Mouse (Mus musculus): ENCODE measurements at regions not wholly inside any gene's neighbourhood (a gene's known extent, or its start where the extent isn't known, plus 50 kb on each side); places are given as distances from the start of the nearest gene placed in this dataset.

GRCm38 (mm10) chr10:19104671-19105203, 89.3 kb upstream of the Tnfaip3 start:
- Histone ChIP-seq H3K9ac (replicated peaks; ENCODE audit: low read depth, low read length) (no peak overlapping the region), H3K4me3 (ENCODE audit: low read depth, low read length) (no peak overlapping the region), H3K4me1 (ENCODE audit: control insufficient read depth, insufficient read depth) (no peaks in the 10 kb centered on the region), H3K9me3 (replicated peaks; ENCODE audit: control insufficient read depth, low read length) (no peaks in the 10 kb centered on the region), H3K27ac (ENCODE audit: low read depth) (no peak overlapping the region), H3K27me3 (ENCODE audit: control insufficient read depth, insufficient read depth, low read length) (no peaks in the 10 kb centered on the region), H3K4me2 (ENCODE audit: low read depth, low read length) (no peak overlapping the region), H3K36me3 (replicated peaks; ENCODE audit: control insufficient read depth, insufficient read depth, low read length) (no peaks in the 10 kb centered on the region)
- WGBS = 70% methylated on average over 5 of the region's 5 CpGs
- no peak for TF ChIP-seq EP300 (IDR thresholded peaks at IDR 0.05; ENCODE audit: low read depth)
- TF ChIP-seq CTCF (IDR thresholded peaks at IDR 0.05; ENCODE audit: low read depth) = no peak
- no peak for DNase-seq (ENCODE audit: low spot score)
- ATAC-seq (ENCODE audit: insufficient read depth, low read depth) = no peak

GRCm38 (mm10) chr10:19099369-19100285, 84.2 kb upstream of the Tnfaip3 start:
- 79% methylated on average over 10 of the region's 10 CpGs for WGBS
- no peak for ATAC-seq (ENCODE audit: insufficient read depth, low read depth)
- H3K4me1 ChIP-seq (ENCODE audit: control insufficient read depth, insufficient read depth) = no peaks in the 10 kb centered on the region
- no peaks in the 10 kb centered on the region for H3K9me3 ChIP-seq (replicated peaks; ENCODE audit: control insufficient read depth, low read length)
- TF ChIP-seq CTCF (IDR thresholded peaks at IDR 0.05; ENCODE audit: low read depth) (no peak), EP300 (IDR thresholded peaks at IDR 0.05; ENCODE audit: low read depth) (no peak)
- H3K27me3 ChIP-seq (ENCODE audit: control insufficient read depth, insufficient read depth, low read length) = no peaks in the 10 kb centered on the region
- no peak overlapping the region for H3K27ac ChIP-seq (ENCODE audit: low read depth)
- no peaks in the 10 kb centered on the region for H3K36me3 ChIP-seq (replicated peaks; ENCODE audit: control insufficient read depth, insufficient read depth, low read length)
- no peak for DNase-seq (ENCODE audit: low spot score)
- H3K9ac ChIP-seq (replicated peaks; ENCODE audit: low read depth, low read length) = no peak overlapping the region
- no peak overlapping the region for H3K4me3 ChIP-seq (ENCODE audit: low read depth, low read length)
- no peak overlapping the region for H3K4me2 ChIP-seq (ENCODE audit: low read depth, low read length)

GRCm38 (mm10) chr10:19094297-19094696, 78.8 kb upstream of the Tnfaip3 start:
- Histone ChIP-seq H3K36me3 (replicated peaks; ENCODE audit: control insufficient read depth, insufficient read depth, low read length) (no peaks in the 10 kb centered on the region), H3K4me3 (ENCODE audit: low read depth, low read length) (no peak overlapping the region), H3K9me3 (replicated peaks; ENCODE audit: control insufficient read depth, low read length) (no peaks in the 10 kb centered on the region), H3K27me3 (ENCODE audit: control insufficient read depth, insufficient read depth, low read length) (no peaks in the 10 kb centered on the region), H3K27ac (ENCODE audit: low read depth) (no peak overlapping the region), H3K9ac (replicated peaks; ENCODE audit: low read depth, low read length) (no peak overlapping the region), H3K4me1 (ENCODE audit: control insufficient read depth, insufficient read depth) (peaks cover 6% of the 10 kb centered on the region; the same call in 1 of the 2 replicates), H3K4me2 (ENCODE audit: low read depth, low read length) (no peak overlapping the region)
- DNase-seq (ENCODE audit: low spot score) (peak; percentile 70), ATAC-seq (ENCODE audit: insufficient read depth, low read depth) (peak; percentile 51; the same call in 1 of the 2 replicates)
- WGBS = 22% methylated on average over 8 of the region's 8 CpGs
- TF ChIP-seq CTCF (IDR thresholded peaks at IDR 0.05; ENCODE audit: low read depth) (peak; percentile 63), EP300 (IDR thresholded peaks at IDR 0.05; ENCODE audit: low read depth) (no peak)

GRCm38 (mm10) chr10:19093689-19094088, 78.2 kb upstream of the Tnfaip3 start:
- no peak for DNase-seq (ENCODE audit: low spot score)
- Histone ChIP-seq H3K36me3 (replicated peaks; ENCODE audit: control insufficient read depth, insufficient read depth, low read length) (no peaks in the 10 kb centered on the region), H3K4me3 (ENCODE audit: low read depth, low read length) (no peak overlapping the region), H3K27me3 (ENCODE audit: control insufficient read depth, insufficient read depth, low read length) (no peaks in the 10 kb centered on the region), H3K4me2 (ENCODE audit: low read depth, low read length) (no peak overlapping the region), H3K9me3 (replicated peaks; ENCODE audit: control insufficient read depth, low read length) (no peaks in the 10 kb centered on the region), H3K27ac (ENCODE audit: low read depth) (no peak overlapping the region), H3K9ac (replicated peaks; ENCODE audit: low read depth, low read length) (no peak overlapping the region), H3K4me1 (ENCODE audit: control insufficient read depth, insufficient read depth) (peaks cover 6% of the 10 kb centered on the region; the same call in 1 of the 2 replicates)
- TF ChIP-seq EP300 (IDR thresholded peaks at IDR 0.05; ENCODE audit: low read depth) (no peak), CTCF (IDR thresholded peaks at IDR 0.05; ENCODE audit: low read depth) (no peak)
- no peak for ATAC-seq (ENCODE audit: insufficient read depth, low read depth)
- 57% methylated on average over 3 of the region's 3 CpGs for WGBS

- Histone ChIP-seq H3K9ac (replicated peaks; ENCODE audit: low read depth, low read length) (no peak overlapping the region), H3K9me3 (replicated peaks; ENCODE audit: control insufficient read depth, low read length) (no peaks in the 10 kb centered on the region), H3K4me1 (ENCODE audit: control insufficient read depth, insufficient read depth) (peaks cover 6% of the 10 kb centered on the region; the same call in 1 of the 2 replicates), H3K4me2 (ENCODE audit: low read depth, low read length) (no peak overlapping the region), H3K27ac (ENCODE audit: low read depth) (no peak overlapping the region), H3K4me3 (ENCODE audit: low read depth, low read length) (no peak overlapping the region), H3K36me3 (replicated peaks; ENCODE audit: control insufficient read depth, insufficient read depth, low read length) (no peaks in the 10 kb centered on the region), H3K27me3 (ENCODE audit: control insufficient read depth, insufficient read depth, low read length) (no peaks in the 10 kb centered on the region)
- no peak for TF ChIP-seq CTCF (IDR thresholded peaks at IDR 0.05; ENCODE audit: low read depth)
- TF ChIP-seq EP300 (IDR thresholded peaks at IDR 0.05; ENCODE audit: low read depth) = no peak
- ATAC-seq (ENCODE audit: insufficient read depth, low read depth) = no peak
- WGBS = 72% methylated on average over 3 of the region's 3 CpGs
- no peak for DNase-seq (ENCODE audit: low spot score)
These were observed 76.5 kb upstream of the Tnfaip3 start for GRCm38 (mm10) chr10:19091949-19092348.
